Mouse (Mus musculus): ENCODE results near the gene Vmn1r169. TPM values are rescaled to one million over a fixed set of nuclear protein-coding genes. Genes with fewer than 3 reads are reported as not detected.
"Not testable (repeated sequence)": the region's sequence is repeated elsewhere in the genome, so short reads cannot be mapped to it uniquely, and the experiment has no call there.

Vmn1r169 gene
- not detected for total RNA-seq (2021)
- long read RNA-seq, experiment 1, result 0 reads
- long read RNA-seq, experiment 2, result 0 reads

DNA sequence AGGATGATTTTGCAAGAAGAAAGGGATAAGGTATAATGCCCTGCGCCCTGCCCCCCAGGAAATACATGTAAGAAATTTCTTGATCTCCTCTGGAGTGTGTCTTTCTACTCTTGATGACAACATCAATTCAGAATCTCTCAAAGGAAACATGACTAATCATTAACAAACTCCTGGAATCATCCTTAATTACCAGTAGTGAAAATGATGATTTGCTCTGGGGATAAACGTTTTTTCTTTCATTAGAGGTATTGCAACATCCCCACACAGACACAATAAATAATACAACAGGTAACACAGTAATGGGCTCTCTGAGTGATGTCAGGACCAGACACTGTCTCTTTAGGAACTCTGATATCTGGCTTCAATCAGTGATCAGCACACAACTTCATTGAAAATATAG, at the start of gene Vmn1r169:
Gene Vmn1r169, plus strand, starts transcription at position 301 of the 400 bp plus-strand sequence.
- not testable (repeated sequence) for DNase-seq

DNA sequence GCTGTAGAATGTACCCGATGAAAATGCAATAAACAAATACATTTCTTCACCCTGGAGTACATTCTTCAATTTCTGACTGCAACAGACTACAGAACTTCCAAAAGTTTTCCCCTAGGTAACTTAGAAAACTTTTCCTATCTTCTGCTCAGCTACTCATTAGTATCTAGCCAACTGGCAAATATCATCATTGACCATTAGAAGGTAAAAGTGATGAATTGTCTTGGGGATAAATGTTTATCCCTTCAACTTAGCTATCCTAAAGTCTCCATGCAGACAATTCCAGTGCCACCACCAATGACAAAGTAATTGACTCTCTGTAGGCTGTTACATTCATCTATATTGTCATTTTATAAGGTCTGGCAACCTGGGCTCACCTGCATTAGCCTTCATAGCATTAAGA, 35.9 kb upstream of the Vmn1r169 start, which contains the start of gene Vmn1r168:
Gene Vmn1r168, plus strand, starts transcription at position 301 of the 400 bp plus-strand sequence.
- DNase-seq, result not testable (repeated sequence)

GRCm38 (mm10) chr7:23605875-23606274, 30.5 kb downstream of the Vmn1r169 start, which contains the start of gene Vmn1r170:
Gene Vmn1r170 (plus strand): TSS chr7:23606175.
- DNase-seq, result not testable (repeated sequence)

Other genes starting within 250 kb of the Vmn1r169 start
- under 1 TPM in 1 of 2 experiments, not detected in 1; 0.10 TPM for gene Nlrp5, start 189.6 kb upstream of the Vmn1r169 start, total RNA-seq (2021)
- not detected for gene Vmn1r167, start 68.3 kb upstream of the Vmn1r169 start, total RNA-seq (2021)
- not detected for gene Vmn1r168, start 35.8 kb upstream of the Vmn1r169 start, total RNA-seq (2021)
- not detected for gene Vmn1r170, start 30.6 kb downstream of the Vmn1r169 start, total RNA-seq (2021)
- not detected for gene Vmn1r171, start 55.2 kb downstream of the Vmn1r169 start, total RNA-seq (2021)
- gene Vmn1r172, start 82.8 kb downstream of the Vmn1r169 start, total RNA-seq (2021), result not detected
- not detected for gene Vmn1r173, start 125.2 kb downstream of the Vmn1r169 start, total RNA-seq (2021)
- not detected for gene Vmn1r174, start 176.7 kb downstream of the Vmn1r169 start, total RNA-seq (2021)
- not detected for gene Vmn1r175, start 235.1 kb downstream of the Vmn1r169 start, total RNA-seq (2021)

All from gastrocnemius, postnatal 25 days (tissue).